In the genomic region with DNA sequence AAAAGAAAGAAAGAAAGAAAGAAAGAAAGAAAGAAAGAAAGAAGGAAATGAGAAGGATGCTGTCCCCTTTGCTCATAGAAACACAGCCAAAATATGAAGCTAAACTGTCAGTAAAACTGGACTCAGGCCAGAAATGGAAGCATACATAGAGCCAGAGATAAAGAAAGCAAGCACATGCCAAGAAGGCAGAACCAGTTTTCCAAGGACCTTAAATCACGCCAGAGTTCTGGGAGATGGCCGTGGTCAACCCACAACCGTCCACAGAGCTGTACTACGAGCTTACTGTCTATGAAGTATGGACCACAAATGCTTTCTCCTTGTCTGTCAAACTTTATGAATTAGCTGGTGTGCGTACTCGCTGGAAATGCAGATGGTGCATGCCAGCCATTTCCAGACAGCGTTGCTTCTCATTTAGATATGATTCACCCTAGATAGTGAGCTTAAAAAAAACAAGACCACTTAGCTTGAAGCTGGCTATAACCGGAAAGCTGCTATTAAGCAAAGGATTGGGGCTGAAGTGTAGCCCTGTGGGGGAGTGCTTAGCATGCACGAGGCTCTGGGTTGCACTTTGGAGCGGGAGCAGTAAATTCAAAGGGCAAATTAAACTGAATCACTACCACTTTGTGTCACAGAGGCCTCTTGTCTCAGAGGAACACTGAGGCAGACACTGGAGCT, we compare ENCODE assay signal across 10 mouse cellular contexts. TPM values are rescaled to one million over a fixed set of nuclear protein-coding genes. Genes with fewer than 3 reads are reported as not detected.
DNase-seq lines count a peak whose midpoint lies in the region; ATAC-seq lines count a peak whose summit lies in the region.
"Had no signal": no experiment of that assay in that cellular context is flagged by ENCODE, and none has a peak within 500 bp of the region (broad histone marks: within the 10 kb centered on the region; RNA-seq: fewer than 3 reads in every experiment).

No protein-coding gene starts in this region.

- H3K27me3 ChIP-seq in kidney, embryonic 14.5 days (ENCODE audit: control insufficient read depth, insufficient read depth, low read length) = no peaks in the 10 kb centered on the region
- no peaks in the 10 kb centered on the region for H3K27me3 ChIP-seq in kidney, embryonic 16.5 days (ENCODE audit: insufficient read depth, low read length)

- no peak overlapping the region for H3K27ac ChIP-seq in kidney, embryonic 14.5 days (ENCODE audit: low read depth, low read length)
- H3K27ac ChIP-seq in kidney, embryonic 16.5 days (ENCODE audit: low read length) = peak overlapping the region; percentile 45; the same call in 1 of the 2 replicates

- ATAC-seq in kidney, embryonic 14.5 days (ENCODE audit: low FRiP score, low TSS enrichment) = no peak
- ATAC-seq in kidney, embryonic 16.5 days (ENCODE audit: low FRiP score, low TSS enrichment) = peak; percentile 71

- WGBS in kidney, embryonic 14.5 days = 64% methylated on average over 10 of the region's 10 CpGs
- 53% methylated on average over 10 of the region's 10 CpGs for WGBS in kidney, embryonic 16.5 days

- no peaks in the 10 kb centered on the region for H3K36me3 ChIP-seq in kidney, embryonic 14.5 days (ENCODE audit: control insufficient read depth, insufficient read depth, low read length)
- no peaks in the 10 kb centered on the region for H3K36me3 ChIP-seq in kidney, embryonic 16.5 days (ENCODE audit: insufficient read depth, low read length)

- H3K4me2 ChIP-seq in kidney, embryonic 14.5 days (replicated peaks; ENCODE audit: low read depth, low read length) = no peak overlapping the region
- no peak overlapping the region for H3K4me2 ChIP-seq in kidney, embryonic 16.5 days (replicated peaks; ENCODE audit: low read depth, low read length)
- H3K4me2 ChIP-seq: midbrain, embryonic 11.5 days had no signal

- H3K9ac ChIP-seq in kidney, embryonic 14.5 days (ENCODE audit: low read depth, low read length) = no peak overlapping the region
- no peak overlapping the region for H3K9ac ChIP-seq in kidney, embryonic 16.5 days (replicated peaks; ENCODE audit: low read length)

- no peak overlapping the region for H3K4me3 ChIP-seq in kidney, embryonic 14.5 days (ENCODE audit: low read length)
- H3K4me3 ChIP-seq in kidney, embryonic 16.5 days (ENCODE audit: low read length) = no peak overlapping the region

- no peaks in the 10 kb centered on the region for H3K9me3 ChIP-seq in kidney, embryonic 14.5 days (ENCODE audit: control insufficient read depth, low read length)
- H3K9me3 ChIP-seq in kidney, embryonic 16.5 days (ENCODE audit: low read length) = no peaks in the 10 kb centered on the region
- H3K9me3 ChIP-seq: G1E had no signal

- no peaks in the 10 kb centered on the region for H3K4me1 ChIP-seq in kidney, embryonic 14.5 days (ENCODE audit: control insufficient read depth, insufficient read depth, low read length)
- no peaks in the 10 kb centered on the region for H3K4me1 ChIP-seq in kidney, embryonic 16.5 days (ENCODE audit: insufficient read depth, low read length)

- DNase-seq in adrenal gland, adult 2 months = peak; percentile 38
- DNase-seq in adrenal gland, adult 18-20 months (ENCODE audit: low spot score in 2 of 2) = no peak
- peak; percentile 47 for DNase-seq in kidney, adult 11 months
- DNase-seq in adipocyte (ENCODE audit: low spot score) = peak; percentile 59
- DNase-seq in gastrocnemius, adult 8-10 months (ENCODE audit: low spot score in 2 of 2) = no peak
- no peak for DNase-seq in layer of hippocampus, adult 18-20 months (ENCODE audit: low spot score in 2 of 2)

RNA-seq across cellular contexts. Expression of gene Eogt, which starts 24.5 kb away (rescaled TPM):
- 10 to 100 TPM; 32.4 to 45.8 TPM for total RNA-seq in adrenal gland, adult 2 months (2021)
- 13.3 and 22.3 TPM in 2 replicates for polyA plus RNA-seq in adrenal gland, adult 2 months (2012; rRNA removed)
- 10 to 100 TPM; 20.4 to 27.1 TPM for total RNA-seq in adrenal gland, adult 18-20 months (2021)
- polyA plus RNA-seq in kidney, embryonic 14.5 days (2014; fragmentation: Nextera tagmentation; extraction: Ambion mirVana) = 7.0 and 18.0 TPM in 2 replicates
- polyA plus RNA-seq in kidney, embryonic 16.5 days (2015; fragmentation: Nextera tagmentation; extraction: Ambion mirVana) = 22.9 and 24.5 TPM in 2 replicates
- total RNA-seq in gastrocnemius, adult 8-10 months (2022) = 1 to 10 TPM; 3.4 to 4.4 (median 3.8) TPM
- total RNA-seq in layer of hippocampus, adult 18-20 months (2021) = 10 to 100 TPM; 17.8 to 19.6 TPM

RNA-seq across cellular contexts. Expression of gene Tmf1, which starts 54.4 kb away (rescaled TPM):
- 10 to 100 TPM; 49.3 to 61.8 TPM for total RNA-seq in adrenal gland, adult 2 months (2021)
- polyA plus RNA-seq in adrenal gland, adult 2 months (2012; rRNA removed) = 1.9 and 2.4 TPM in 2 replicates
- total RNA-seq in adrenal gland, adult 18-20 months (2021) = 10 to 100 TPM; 45.6 to 59.7 TPM
- polyA plus RNA-seq in kidney, embryonic 14.5 days (2014; fragmentation: Nextera tagmentation; extraction: Ambion mirVana) = 33.6 and 36.7 TPM in 2 replicates
- 28.1 and 28.7 TPM in 2 replicates for polyA plus RNA-seq in kidney, embryonic 16.5 days (2015; fragmentation: Nextera tagmentation; extraction: Ambion mirVana)
- total RNA-seq in gastrocnemius, adult 8-10 months (2022) = 10 to 100 TPM; 51.1 to 58.5 (median 55.7) TPM
- 10 to 100 TPM; 48.4 to 52.3 TPM for total RNA-seq in layer of hippocampus, adult 18-20 months (2021)

Comparison
In these comparisons a context has a peak if more than half of its experiments do, and no peak if none do; other contexts are left out.
1. DNase-seq: peak in adrenal gland, adult 2 months (single experiment), kidney, adult 11 months (single experiment) and adipocyte (single experiment); none in adrenal gland, adult 18-20 months (0 of 2), gastrocnemius, adult 8-10 months (0 of 2) and layer of hippocampus, adult 18-20 months (0 of 2).